Mouse (Mus musculus): ENCODE measurements at regions not wholly inside any gene's neighbourhood (a gene's known extent, or its start where the extent isn't known, plus 50 kb on each side); places are given as distances from the start of the nearest gene placed in this dataset.

- TF ChIP-seq CTCF (IDR thresholded peaks at IDR 0.05; ENCODE audit: borderline replicate concordance, insufficient read depth, low read length) (no peak), POLR2A (IDR thresholded peaks at IDR 0.05; ENCODE audit: low read depth, low read length) (no peak)
Measured at GRCm38 (mm10) chr3:105219630-105220029, 153.0 kb downstream of the 4930564D02Rik start.
